Mouse (Mus musculus): Measurements from ENCODE around the gene Scgb2b26. TPM values are rescaled to one million over a fixed set of nuclear protein-coding genes. Genes with fewer than 3 reads are reported as not detected.
"Not testable (repeated sequence)": the region's sequence is repeated elsewhere in the genome, so short reads cannot be mapped to it uniquely, and the experiment has no call there.

Scgb2b26 gene
- total RNA-seq (2021), result not detected
- long read RNA-seq, experiment 1, result 0 reads
- long read RNA-seq, experiment 2, result 0 reads

DNA sequence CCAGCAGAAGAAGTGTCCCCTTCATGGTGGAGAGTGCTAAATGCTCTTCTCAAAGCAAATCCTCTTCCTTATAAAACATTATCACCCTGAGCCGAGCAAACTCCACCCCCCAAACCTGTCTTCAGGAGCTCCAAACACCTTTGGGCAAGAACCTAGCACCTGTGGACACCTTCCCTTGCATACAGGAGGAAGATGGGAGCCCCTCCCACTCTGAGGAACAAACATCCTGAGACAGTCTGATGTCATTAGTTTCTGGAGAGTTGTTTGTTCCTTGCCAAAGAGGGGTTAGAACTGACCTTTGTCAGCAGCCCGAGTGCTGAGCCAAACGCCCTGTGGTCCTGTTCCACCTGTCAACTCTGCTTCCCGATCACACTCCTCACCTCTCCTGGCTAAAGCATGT lies at the start of gene Scgb2b26:
Scgb2b26 (minus strand) TSS at position 101 of the 400 bp plus-strand sequence.
- Histone ChIP-seq H3K4me3 (no peak within 1 kb of the TSS), H3K27ac (no peak within 1 kb of the TSS)
- no peak for TF ChIP-seq CTCF (IDR thresholded peaks at IDR 0.05)
- intact Hi-C loops (cut with DNase I), result no loop called here
- DNase-seq, result no peak

DNA sequence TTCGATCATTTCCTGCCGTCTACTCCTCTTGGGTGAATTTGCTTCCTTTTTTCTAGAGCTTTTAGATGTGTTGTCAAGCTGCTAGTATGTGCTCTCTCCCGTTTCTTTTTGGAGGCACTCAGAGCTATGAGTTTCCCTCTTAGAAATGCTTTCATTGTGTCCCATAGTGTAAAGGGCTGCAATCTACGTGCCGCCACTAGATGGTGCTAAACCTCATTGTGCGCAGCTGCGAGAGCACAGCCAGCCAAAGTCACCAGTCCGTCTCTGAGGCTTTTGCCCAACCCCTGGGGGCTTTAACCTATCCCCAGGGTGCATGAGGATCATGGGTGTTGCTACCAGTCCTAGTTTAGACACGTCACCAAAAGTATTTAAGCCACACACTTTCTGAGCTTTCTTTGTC lies 37.4 kb upstream of the Scgb2b26 start:
- not testable (repeated sequence) for H3K4me3 ChIP-seq, H3K27ac ChIP-seq
- peak; percentile 60 for TF ChIP-seq CTCF (IDR thresholded peaks at IDR 0.05)
- DNase-seq, result peak; percentile 39
- intact Hi-C loops (cut with DNase I), result loop anchor here (10.0 kb wide), 1 partner anchor 213 kb away; the partner anchor contains the start of gene Pdcd2l

DNA sequence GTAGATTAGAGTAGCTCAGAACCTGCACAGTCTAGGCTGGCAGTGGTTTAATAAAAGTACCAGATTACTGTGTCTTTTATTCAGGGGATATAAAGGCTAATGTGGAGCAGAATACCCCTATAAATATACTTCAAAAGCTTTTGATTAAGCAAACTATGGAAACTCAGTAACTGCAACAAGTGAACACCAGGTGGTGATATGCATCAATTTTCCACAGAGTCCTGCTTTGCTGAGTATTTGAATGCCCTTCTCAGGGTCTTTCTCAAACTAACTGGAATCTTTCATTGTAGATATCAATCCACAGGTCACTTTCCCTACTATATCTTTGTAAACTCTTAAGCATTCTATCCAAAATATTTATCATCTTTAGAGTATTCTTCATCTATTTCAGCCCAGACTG lies 41.9 kb downstream of the Scgb2b26 start:
- H3K27ac ChIP-seq, result no peak overlapping the region
- intact Hi-C loops (cut with DNase I), result no loop called here
- H3K4me3 ChIP-seq, result no peak overlapping the region
- no peak for DNase-seq
- TF ChIP-seq CTCF (IDR thresholded peaks at IDR 0.05), result no peak

DNA sequence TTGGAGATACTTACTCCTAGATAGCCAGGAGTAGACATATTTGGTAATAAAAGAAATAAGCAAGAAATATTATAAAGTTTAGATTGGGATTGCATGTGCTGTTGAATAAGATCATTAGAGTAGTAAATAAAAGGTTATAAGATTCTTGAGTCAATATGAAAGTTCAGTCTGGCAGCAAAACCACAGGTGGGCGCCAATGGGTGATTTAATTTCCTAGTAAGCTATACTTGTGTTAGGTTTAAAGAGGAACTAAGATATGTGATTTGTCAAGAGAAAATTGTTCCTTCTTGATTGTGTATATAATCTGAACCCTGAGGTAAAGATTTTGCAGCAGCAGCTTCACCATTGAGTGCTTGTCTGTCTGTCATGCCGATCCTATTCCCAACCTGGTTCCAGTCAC lies 44.0 kb downstream of the Scgb2b26 start:
- intact Hi-C loops (cut with DNase I), result no loop called here
- no peak for TF ChIP-seq CTCF (IDR thresholded peaks at IDR 0.05)
- Histone ChIP-seq H3K27ac (no peak overlapping the region), H3K4me3 (no peak overlapping the region)
- DNase-seq, result no peak

DNA sequence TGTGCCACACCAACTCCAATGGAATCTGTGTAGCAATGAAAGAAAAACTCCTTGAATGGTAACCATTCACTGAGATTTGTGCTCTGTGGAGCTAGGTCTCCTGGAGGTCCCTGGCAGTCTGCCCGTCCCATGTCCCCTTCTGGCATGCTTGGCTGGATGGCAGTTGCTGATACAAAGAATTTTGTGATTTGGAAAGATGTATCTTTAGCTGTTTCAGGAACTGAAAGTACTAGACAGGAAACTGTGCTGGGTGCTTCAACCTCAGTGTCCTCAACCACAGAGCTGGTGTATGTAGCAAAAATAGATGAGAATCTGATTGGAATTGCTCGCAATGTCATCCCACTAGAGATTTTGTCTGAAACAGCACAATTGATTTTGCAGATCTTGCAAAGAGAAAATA lies 44.8 kb downstream of the Scgb2b26 start:
- no peak overlapping the region for H3K4me3 ChIP-seq
- no peak for TF ChIP-seq CTCF (IDR thresholded peaks at IDR 0.05)
- intact Hi-C loops (cut with DNase I), result no loop called here
- H3K27ac ChIP-seq, result no peak overlapping the region
- DNase-seq, result peak; percentile 27

Other genes with a start within 250 kb of the Scgb2b26 start
- gene Scgb2b24, start 205.7 kb downstream of the Scgb2b26 start, total RNA-seq (2021), result not detected
- gene Scgb1b24, start 201.2 kb downstream of the Scgb2b26 start, total RNA-seq (2021), result not detected
- not detected for gene Scgb2b27, start 68.9 kb upstream of the Scgb2b26 start, total RNA-seq (2021)
- gene Scgb1b27, start 76.4 kb upstream of the Scgb2b26 start, total RNA-seq (2021), result not detected
- gene Scgb1b30, start 150.4 kb upstream of the Scgb2b26 start, total RNA-seq (2021), result not detected
- gene Wtip, start 188.2 kb upstream of the Scgb2b26 start, total RNA-seq (2021), result 1 to 10 TPM; 3.2 to 3.9 TPM
- 10 to 100 TPM; 33.4 to 38.7 TPM for gene Uba2, start 224.6 kb upstream of the Scgb2b26 start, total RNA-seq (2021)